9 mouse cellular contexts compared by ENCODE assay signal in genomic region chr13:119341833-119342232, GRCm38 (mm10).
DNase-seq lines count a peak whose midpoint lies in the region; ATAC-seq lines count a peak whose summit lies in the region.
"Had no signal": no experiment of that assay in that cellular context is flagged by ENCODE, and none has a peak within 500 bp of the region (broad histone marks: within the 10 kb centered on the region; RNA-seq: fewer than 3 reads in every experiment).

No protein-coding gene starts in this region.

- no peaks in the 10 kb centered on the region for H3K9me3 ChIP-seq in neural tube, embryonic 15.5 days (replicated peaks)
- H3K9me3 ChIP-seq: heart, embryonic 15.5 days had no signal

- no peak overlapping the region for H3K4me3 ChIP-seq in neural tube, embryonic 15.5 days (replicated peaks)
- H3K4me3 ChIP-seq: heart, embryonic 15.5 days had no signal

- DNase-seq in cerebellum, postnatal 10 days: peak; percentile 65 to 73
- no peak for DNase-seq in cerebellum, adult 8-10 months
- DNase-seq in neural tube, embryonic 10.5 days (ENCODE audit: extremely low spot score, low spot score): peak; percentile 70
- DNase-seq in c-Kit-positive CD71-negative TER-119-negative erythroid progenitor cells, embryonic 14.5 days (ENCODE audit: low read depth): peak; percentile 57
- peak; percentile 51 for DNase-seq in kidney, adult 18-20 months
- DNase-seq in lung, postnatal 10 days: peak; percentile 45
- peak; percentile 44 for DNase-seq in thymus, postnatal 14 days

- no peak for ATAC-seq in neural tube, embryonic 15.5 days (ENCODE audit: low FRiP score)

- H3K36me3 ChIP-seq in neural tube, embryonic 15.5 days: 0 out of 2 replicates have a peak, but pooled peaks cover 3% of the 10 kb centered on the region

- WGBS in neural tube, embryonic 15.5 days: 37% methylated on average over 2 of the region's 2 CpGs

- no peak overlapping the region for H3K4me2 ChIP-seq in neural tube, embryonic 15.5 days
- H3K4me2 ChIP-seq: heart, embryonic 15.5 days had no signal

- no peak overlapping the region for H3K9ac ChIP-seq in neural tube, embryonic 15.5 days (replicated peaks)
- H3K9ac ChIP-seq: heart, embryonic 15.5 days had no signal

- H3K27ac ChIP-seq in neural tube, embryonic 15.5 days (replicated peaks): no peak overlapping the region
- H3K27ac ChIP-seq: heart, embryonic 15.5 days had no signal

- H3K4me1 ChIP-seq in neural tube, embryonic 15.5 days: no peaks in the 10 kb centered on the region

- no peaks in the 10 kb centered on the region for H3K27me3 ChIP-seq in neural tube, embryonic 15.5 days (replicated peaks)
- H3K27me3 ChIP-seq: heart, embryonic 15.5 days had no signal
